9 mouse cellular contexts compared by ENCODE assay signal in the genomic region with DNA sequence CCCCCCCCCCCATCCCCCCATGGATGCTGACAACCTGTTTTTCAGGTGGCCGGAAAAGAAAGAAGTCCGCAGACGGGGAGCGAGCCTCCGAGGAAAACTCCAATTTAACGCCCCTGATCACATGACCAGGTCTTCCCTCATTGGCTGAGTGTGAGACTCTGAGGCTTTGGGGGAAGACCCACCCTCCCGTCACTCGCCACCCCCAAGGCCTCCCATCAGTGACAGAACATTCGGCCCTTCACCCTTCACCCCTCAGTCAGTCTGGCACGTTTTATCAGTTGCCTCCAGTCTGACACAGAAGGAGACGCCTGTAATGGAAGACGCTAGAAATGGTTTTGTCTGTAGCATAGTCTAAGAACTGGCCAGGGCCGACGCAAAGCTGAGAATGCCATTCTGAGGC. TPM values are rescaled to one million over a fixed set of nuclear protein-coding genes. Genes with fewer than 3 reads are reported as not detected.
DNase-seq lines count a peak whose midpoint lies in the region; ATAC-seq and TF ChIP-seq lines count a peak whose summit lies in the region.
"Had no signal": no experiment of that assay in that cellular context is flagged by ENCODE, and none has a peak within 500 bp of the region (broad histone marks: within the 10 kb centered on the region; RNA-seq: fewer than 3 reads in every experiment).

No protein-coding gene starts in this region.

- H3K9me3 ChIP-seq in heart, postnatal 0 days (replicated peaks; ENCODE audit: control insufficient read depth, low read length) = no peaks in the 10 kb centered on the region
- no peaks in the 10 kb centered on the region for H3K9me3 ChIP-seq in forebrain, embryonic 13.5 days (replicated peaks)
- no peaks in the 10 kb centered on the region for H3K9me3 ChIP-seq in liver, embryonic 11.5 days (ENCODE audit: control insufficient read depth, low read length)

- 0 out of 2 replicates have a peak, but pooled peaks cover 4% of the 10 kb centered on the region for H3K27me3 ChIP-seq in heart, postnatal 0 days (ENCODE audit: control insufficient read depth, insufficient read depth, low read length)
- H3K27me3 ChIP-seq in forebrain, embryonic 13.5 days = 0 out of 2 replicates have a peak, but pooled peaks cover 2% of the 10 kb centered on the region
- H3K27me3 ChIP-seq in liver, embryonic 11.5 days (replicated peaks; ENCODE audit: control insufficient read depth, insufficient read depth, low read length) = peaks cover 5% of the 10 kb centered on the region; the same call in 1 of the 2 replicates

- H3K4me1 ChIP-seq in heart, postnatal 0 days (ENCODE audit: control insufficient read depth, insufficient read depth) = no peaks in the 10 kb centered on the region
- H3K4me1 ChIP-seq in forebrain, embryonic 13.5 days = no peaks in the 10 kb centered on the region
- H3K4me1 ChIP-seq in liver, embryonic 11.5 days (replicated peaks; ENCODE audit: control insufficient read depth, insufficient read depth, low read length) = peaks cover 13% of the 10 kb centered on the region

- H3K36me3 ChIP-seq in heart, postnatal 0 days (replicated peaks; ENCODE audit: control insufficient read depth, insufficient read depth, low read length) = peaks cover 16% of the 10 kb centered on the region
- peaks cover 16% of the 10 kb centered on the region for H3K36me3 ChIP-seq in forebrain, embryonic 13.5 days (ENCODE audit: poor library complexity, severe bottlenecking)
- H3K36me3 ChIP-seq in liver, embryonic 11.5 days (ENCODE audit: control insufficient read depth, insufficient read depth, low read length) = peaks cover 6% of the 10 kb centered on the region

- WGBS in heart, postnatal 0 days = 13% methylated on average over 14 of the region's 14 CpGs
- 14% methylated on average over 14 of the region's 14 CpGs for WGBS in forebrain, embryonic 13.5 days
- WGBS in liver, embryonic 11.5 days = 7% methylated on average over 14 of the region's 14 CpGs

- TF ChIP-seq EP300 in heart, postnatal 0 days (IDR thresholded peaks at IDR 0.05; ENCODE audit: low read depth) = no peak

- peak overlapping the region; percentile 55 for H3K4me2 ChIP-seq in heart, postnatal 0 days (ENCODE audit: low read depth, low read length)
- H3K4me2 ChIP-seq in forebrain, embryonic 13.5 days = peak overlapping the region; percentile 58
- H3K4me2 ChIP-seq in liver, embryonic 11.5 days = peak overlapping the region; percentile 63

- 0 out of 2 replicates have a peak overlapping the region, but pooled peaks have one; percentile 10 for H3K9ac ChIP-seq in heart, postnatal 0 days (replicated peaks; ENCODE audit: low read depth, low read length)
- H3K9ac ChIP-seq in forebrain, embryonic 13.5 days = no peak overlapping the region
- peak overlapping the region; percentile 60 for H3K9ac ChIP-seq in liver, embryonic 11.5 days (ENCODE audit: low read depth, low read length)

- TF ChIP-seq CTCF in heart, postnatal 0 days (IDR thresholded peaks at IDR 0.05; ENCODE audit: low read depth) = no peak

- intact Hi-C loops in heart, postnatal 36 days (cut with DNase I) = loop anchor here (1.0 to 2.0 kb wide), 2 partner anchors 35 to 136 kb away; no protein-coding TSS in a partner anchor

- peak overlapping the region; percentile 22 for H3K4me3 ChIP-seq in heart, postnatal 0 days (ENCODE audit: low read depth, low read length)
- H3K4me3 ChIP-seq in forebrain, embryonic 13.5 days = peak overlapping the region; percentile 28
- peak overlapping the region; percentile 37 for H3K4me3 ChIP-seq in liver, embryonic 11.5 days (ENCODE audit: low read depth, low read length)

- no peak for ATAC-seq in heart, postnatal 0 days (ENCODE audit: insufficient read depth, low read depth)
- ATAC-seq in forebrain, embryonic 13.5 days = peak; percentile 59; the same call in 1 of the 2 replicates
- peak; percentile 88 for ATAC-seq in liver, embryonic 11.5 days (replicated peaks; ENCODE audit: low FRiP score)

- H3K27ac ChIP-seq in heart, postnatal 0 days (ENCODE audit: low read depth) = no peak overlapping the region
- H3K27ac ChIP-seq in forebrain, embryonic 13.5 days = no peak overlapping the region
- H3K27ac ChIP-seq in liver, embryonic 11.5 days (ENCODE audit: low read depth, low read length) = peak overlapping the region; percentile 71

- no peak for DNase-seq in heart, postnatal 0 days (ENCODE audit: low spot score)
- no peak for DNase-seq in heart, postnatal 36 days
- DNase-seq in liver, embryonic 11.5 days (ENCODE audit: low spot score) = peak; percentile 44
- DNase-seq in retina, postnatal 1 day = peak; percentile 49
- no peak for DNase-seq in layer of hippocampus, postnatal 25 days (ENCODE audit: extremely low spot score in 1 of 2, low spot score in 1 of 2)
- DNase-seq in frontal cortex, postnatal 10 days (ENCODE audit: low spot score in 2 of 2) = no peak
- no peak for DNase-seq in gastrocnemius, postnatal 10 days
- DNase-seq: kidney, postnatal 36 days had no signal

RNA-seq across cellular contexts. Expression of gene Got1, which starts 29.5 kb away (rescaled TPM):
- total RNA-seq in heart, postnatal 0 days (2014; rRNA removed; ENCODE audit: low replicate concordance) = 344 and 375 TPM in 2 replicates
- 394 and 404 TPM in 2 replicates for polyA plus RNA-seq in heart, postnatal 0 days (2015; fragmentation: Nextera tagmentation; extraction: Ambion mirVana)
- total RNA-seq in heart, postnatal 36 days (2021) = 1,000 to 10,000 TPM in 1 of 2 experiments, 100 to 1,000 TPM in 1; 980 to 1,055 TPM
- 62.4 and 65.2 TPM in 2 replicates for polyA plus RNA-seq in forebrain, embryonic 13.5 days (2015; fragmentation: Nextera tagmentation; extraction: Ambion mirVana)
- polyA plus RNA-seq in liver, embryonic 11.5 days (2014; fragmentation: Nextera tagmentation; extraction: Ambion mirVana) = 33.7 and 37.2 TPM in 2 replicates
- 100 to 1,000 TPM; 310 to 324 TPM for total RNA-seq in layer of hippocampus, postnatal 25 days (2021)
- total RNA-seq in gastrocnemius, postnatal 10 days (2021) = 100 to 1,000 TPM; 152 to 177 TPM

RNA-seq across cellular contexts. Expression of gene Cnnm1, which starts 54.7 kb away (rescaled TPM):
- total RNA-seq in heart, postnatal 0 days (2014; rRNA removed; ENCODE audit: low replicate concordance) = 0.12 TPM in 1 of 2 replicates, not detected in the other
- 0.03 TPM in 1 of 2 replicates, not detected in the other for polyA plus RNA-seq in heart, postnatal 0 days (2015; fragmentation: Nextera tagmentation; extraction: Ambion mirVana)
- not detected for total RNA-seq in heart, postnatal 36 days (2021)
- 0.61 and 0.65 TPM in 2 replicates for polyA plus RNA-seq in forebrain, embryonic 13.5 days (2015; fragmentation: Nextera tagmentation; extraction: Ambion mirVana)
- 0.21 and 0.23 TPM in 2 replicates for polyA plus RNA-seq in liver, embryonic 11.5 days (2014; fragmentation: Nextera tagmentation; extraction: Ambion mirVana)
- 100 to 1,000 TPM in 1 of 2 experiments, 10 to 100 TPM in 1; 94.0 to 102 TPM for total RNA-seq in layer of hippocampus, postnatal 25 days (2021)
- under 1 TPM; 0.28 to 0.29 TPM for total RNA-seq in gastrocnemius, postnatal 10 days (2021)

Comparison
In these comparisons a context has a peak if more than half of its experiments do, and no peak if none do; other contexts are left out.
1. DNase-seq: peak in liver, embryonic 11.5 days (single experiment) and retina, postnatal 1 day (single experiment); none in heart, postnatal 0 days (single experiment), heart, postnatal 36 days (0 of 2), layer of hippocampus, postnatal 25 days (0 of 2), frontal cortex, postnatal 10 days (0 of 2) and gastrocnemius, postnatal 10 days (single experiment).
2. RNA of gene Cnnm1, which starts 54.7 kb away (total RNA-seq): 94.0 to 102 TPM in layer of hippocampus, postnatal 25 days; 0.28 to 0.29 TPM in gastrocnemius, postnatal 10 days, not detected in heart, postnatal 36 days and 0.12 TPM in heart, postnatal 0 days; every median in the first group is over 10 times any median in the second.
3. Peak in every context shown above with its lines, with median percentiles within 50 percentile points of each other: H3K4me2 ChIP-seq and H3K4me3 ChIP-seq.